Mouse (Mus musculus) R1 (cell line): ENCODE results near the gene Nppb.

Experiments used
- DNase-seq: peaks from one replicate; pipeline ENCODE4 v3.0.0-alpha.2; 2018; ENCODE audit warnings: low read depth, low spot score

Nppb gene

DNA sequence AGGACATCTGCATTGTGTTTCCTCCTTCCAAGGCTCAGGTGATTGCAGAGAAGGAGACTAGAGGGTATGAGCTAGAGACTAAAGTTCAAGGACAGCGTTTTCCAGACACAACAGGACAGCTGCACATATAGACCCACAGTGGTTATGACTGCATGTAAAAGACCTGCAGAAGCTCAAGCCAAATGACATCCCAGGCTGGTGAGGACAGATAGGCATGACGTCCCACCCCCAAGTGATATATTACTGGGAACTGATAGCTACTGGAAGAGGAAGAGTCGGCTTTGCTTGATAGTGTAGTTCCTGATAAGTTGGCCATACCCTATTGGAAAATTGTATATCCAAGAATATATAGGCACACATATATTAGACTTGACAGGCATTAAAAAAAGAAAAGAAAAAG is 9.4 kb upstream of the Nppb start:
- no peak for DNase-seq

DNA sequence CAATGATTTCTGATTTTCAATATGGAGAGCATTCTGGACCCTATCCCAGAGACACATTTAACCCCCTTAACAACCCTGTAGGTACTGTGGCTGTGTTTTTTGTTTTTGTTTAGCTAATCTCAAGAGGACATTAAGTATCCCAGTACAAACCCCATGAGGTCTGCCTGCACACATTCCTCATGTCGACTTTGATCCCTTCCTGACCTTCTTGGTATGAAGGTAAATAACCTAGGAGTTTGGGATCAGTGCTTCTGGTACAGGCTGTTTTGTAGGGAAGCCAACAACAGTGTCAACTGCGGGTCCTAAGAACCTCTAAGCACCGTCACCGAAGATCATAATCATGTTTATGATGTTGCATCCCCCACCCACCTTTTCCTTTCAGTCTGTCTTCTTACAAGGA is 7.9 kb upstream of the Nppb start:
- DNase-seq = no peak

DNA sequence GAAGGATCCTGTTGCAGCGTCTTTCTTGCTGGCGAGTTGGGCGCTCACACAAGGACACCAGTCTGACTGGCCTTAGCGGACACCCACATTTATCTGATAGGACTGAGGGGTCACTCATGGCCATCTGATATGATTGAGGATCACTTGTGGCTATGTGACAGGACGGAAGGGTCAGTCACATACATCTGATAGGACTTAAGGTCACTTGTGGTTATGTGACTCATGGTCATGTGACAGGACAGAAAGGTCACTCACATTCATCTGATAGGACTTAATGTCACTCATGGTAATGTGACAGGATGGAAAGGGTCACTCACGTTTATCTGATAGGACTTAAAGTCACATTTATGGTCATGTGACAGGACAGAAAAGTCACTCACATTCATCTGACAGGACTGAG is 7.2 kb upstream of the Nppb start:
- no peak for DNase-seq

DNA sequence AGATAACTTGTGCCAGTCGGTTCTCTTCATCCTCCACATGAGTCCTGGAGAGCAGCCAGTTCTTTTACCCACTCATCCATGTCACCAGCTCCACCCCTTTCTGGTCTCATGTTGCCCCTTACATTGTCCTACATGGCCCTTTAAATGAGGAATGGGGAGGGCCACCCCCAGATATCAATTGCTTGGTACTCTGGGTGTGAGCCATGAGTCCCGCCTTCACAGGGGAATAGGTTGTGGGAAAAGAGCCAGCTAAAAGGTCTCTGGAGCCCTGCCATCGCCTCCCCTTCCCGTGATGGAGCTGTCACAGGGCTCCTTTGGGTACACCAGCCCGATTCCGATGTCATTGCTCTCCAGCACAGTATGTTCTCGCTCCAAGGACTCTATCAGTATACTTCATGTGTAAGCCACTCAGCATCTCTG is 6.1 kb upstream of the Nppb start:
- DNase-seq = no peak

- DNase-seq = no peak
These were observed 8.0 kb downstream of the Nppb start for GRCm38 (mm10) chr4:147993571-147994095.

GRCm38 (mm10) chr4:147995311-147995710 is 9.7 kb downstream of the Nppb start:
- DNase-seq = no peak

DNA sequence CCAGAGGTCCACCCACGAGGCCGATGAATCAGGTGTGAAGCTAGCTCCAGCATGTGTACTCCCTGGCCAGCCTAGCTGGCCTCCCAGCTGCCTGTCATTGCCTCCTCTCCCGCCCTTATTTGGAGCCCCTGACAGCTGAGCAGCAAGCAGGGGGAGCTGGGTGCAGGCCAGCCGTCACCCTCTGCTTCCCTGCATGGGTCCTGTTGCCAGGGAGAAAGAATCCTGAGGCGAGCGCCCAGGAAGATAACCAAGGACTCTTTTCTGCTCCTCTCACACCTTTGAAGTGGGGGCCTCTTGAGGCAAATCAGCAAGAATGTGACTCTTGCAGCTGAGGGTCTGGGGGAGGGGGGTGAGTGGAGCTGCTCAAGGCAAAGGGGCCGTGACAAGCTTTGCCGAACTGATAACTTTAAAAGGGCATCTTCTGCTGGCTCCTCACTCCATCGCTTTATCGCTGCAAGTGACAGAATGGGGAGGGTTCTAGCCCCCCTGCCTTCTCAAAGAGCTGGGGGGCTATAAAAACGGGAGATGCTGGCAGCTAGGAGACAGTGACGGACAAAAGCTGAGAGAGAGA is 14.7 kb downstream of the Nppb start, which contains the start of gene Nppa:
TSS of gene Nppa (plus strand) at position 521 of the 571 bp plus-strand sequence.
- no peak for DNase-seq

- DNase-seq = no peak
These were observed 15.6 kb downstream of the Nppb start for GRCm38 (mm10) chr4:148001013-148001789.

- DNase-seq = no peak
These were observed 16.3 kb downstream of the Nppb start for GRCm38 (mm10) chr4:148001866-148002265.

DNA sequence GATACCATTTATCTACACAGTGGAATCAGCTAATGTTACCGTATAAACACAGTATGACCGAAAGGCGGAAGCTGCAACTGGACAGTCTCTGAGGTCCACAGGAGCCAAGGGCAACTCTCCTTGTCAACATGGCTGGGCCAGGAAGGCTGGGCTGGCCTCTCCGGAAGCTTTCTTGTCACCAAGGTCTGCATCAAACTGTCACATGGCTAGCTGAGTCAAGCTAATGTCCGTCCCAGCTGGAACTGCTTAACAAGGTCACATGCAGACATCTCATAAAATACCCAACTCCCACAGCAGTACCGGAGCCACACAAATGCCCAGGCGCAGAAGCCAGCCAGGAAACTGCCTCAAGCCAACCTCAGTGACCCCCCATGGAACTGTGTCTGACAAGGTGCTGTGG is 18.8 kb downstream of the Nppb start:
- DNase-seq = no peak

- DNase-seq = no peak
These were observed 22.8 kb downstream of the Nppb start for GRCm38 (mm10) chr4:148008412-148008811.

- DNase-seq = no peak
These were observed 24.1 kb downstream of the Nppb start for GRCm38 (mm10) chr4:148009641-148010040.

GRCm38 (mm10) chr4:148011332-148011731 is 25.7 kb downstream of the Nppb start:
- no peak for DNase-seq

DNA sequence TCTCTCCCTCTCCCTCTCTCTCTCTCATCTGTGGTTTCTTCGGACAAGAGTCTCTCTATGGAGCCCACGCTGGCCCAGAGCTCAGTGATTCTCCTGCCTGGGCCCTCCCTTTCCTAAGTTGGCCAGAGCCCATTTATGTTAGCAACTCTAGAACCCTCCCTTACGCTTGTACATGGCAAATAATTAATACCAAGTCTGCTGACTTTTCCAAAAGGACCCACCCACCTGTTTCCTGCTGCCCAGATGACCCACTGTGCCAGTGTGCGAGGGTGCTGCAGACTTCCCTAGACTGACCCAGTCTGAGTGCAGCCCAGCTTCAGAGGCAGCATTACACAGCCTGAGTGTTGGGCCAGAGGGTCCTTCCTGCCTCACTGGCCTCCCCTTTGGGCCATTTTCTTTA is 26.6 kb downstream of the Nppb start:
- no peak for DNase-seq

- peak; percentile 66 for DNase-seq
These were observed 29.8 kb downstream of the Nppb start for GRCm38 (mm10) chr4:148015418-148015817.

- DNase-seq = no peak
These were observed 31.4 kb downstream of the Nppb start for GRCm38 (mm10) chr4:148016981-148017380.

DNA sequence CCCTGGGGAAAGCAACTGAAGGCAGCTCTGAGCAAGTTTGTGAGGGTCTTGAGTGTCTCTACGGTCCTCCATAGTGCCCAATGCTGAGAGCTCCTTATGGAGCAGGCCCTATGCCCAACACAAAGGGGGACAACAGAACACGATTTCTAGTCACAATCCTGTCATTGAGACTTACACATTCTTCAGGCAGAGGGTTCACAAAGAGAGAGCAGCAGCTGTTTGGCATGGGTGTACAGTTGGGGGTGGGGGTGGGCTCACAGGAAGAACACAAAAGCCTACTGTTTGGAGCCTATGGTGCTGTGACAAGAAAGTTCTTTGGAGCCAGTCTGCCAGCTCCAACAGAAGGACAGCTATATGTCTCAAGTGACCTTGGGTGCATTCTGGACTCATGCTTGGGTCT is 32.8 kb downstream of the Nppb start:
- DNase-seq = no peak

DNA sequence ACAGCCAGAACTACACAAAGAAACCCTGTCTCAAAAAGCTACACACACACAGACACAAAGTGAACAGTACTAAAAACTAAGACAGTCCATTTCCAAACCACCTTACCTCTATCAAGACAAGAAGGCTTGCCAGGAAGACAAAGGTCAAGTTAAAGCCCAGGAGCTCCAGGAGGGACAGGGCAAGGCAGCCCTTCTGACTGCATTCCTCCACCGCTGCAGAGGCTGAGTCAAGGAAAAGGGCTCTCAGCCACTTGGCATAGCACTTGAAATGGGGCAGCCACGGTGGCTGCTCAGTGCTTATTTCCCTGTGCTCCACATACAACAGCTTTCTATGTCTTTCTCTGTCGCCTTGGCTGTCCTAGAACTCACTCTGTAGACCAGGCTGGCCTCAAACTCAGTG is 38.4 kb downstream of the Nppb start:
- no peak for DNase-seq

DNA sequence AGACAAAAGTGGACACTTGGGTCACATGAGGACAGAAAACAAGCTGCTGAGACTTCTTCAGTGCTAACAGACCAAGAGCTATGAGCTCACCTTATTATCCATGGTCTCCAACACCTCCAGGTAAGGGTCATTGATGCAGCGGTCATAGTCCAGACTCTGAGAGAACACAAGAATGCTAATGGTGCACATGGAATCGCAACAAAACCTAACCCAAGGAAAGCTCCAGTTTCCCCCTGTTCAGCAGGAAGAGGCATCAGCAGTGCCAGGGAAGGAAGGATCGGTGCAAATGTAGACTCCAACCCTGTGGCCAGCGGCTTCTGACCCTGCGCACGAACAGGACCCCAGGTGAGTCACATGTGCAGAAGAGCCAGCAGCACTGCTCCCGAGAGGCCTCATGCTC is 43.7 kb downstream of the Nppb start:
- DNase-seq = no peak

DNA sequence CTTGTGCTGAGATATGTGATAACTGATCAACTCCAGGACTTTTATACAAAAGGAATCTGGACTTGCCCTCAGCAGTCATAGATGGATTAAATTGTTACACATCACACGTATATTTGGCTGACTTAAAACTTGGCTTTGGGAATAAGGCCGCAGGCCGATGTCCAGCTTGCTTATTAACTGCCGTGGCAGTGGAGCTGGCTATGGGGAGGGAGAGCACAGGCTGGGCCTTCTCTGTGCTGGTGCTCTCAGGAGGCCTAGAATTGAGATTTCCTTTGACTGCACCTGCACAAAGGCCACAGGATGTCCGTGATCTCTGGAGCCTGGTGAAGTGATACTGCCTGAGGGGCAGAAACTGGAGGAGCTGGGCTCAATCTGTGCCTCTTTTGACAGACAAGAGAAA is 44.9 kb downstream of the Nppb start:
- no peak for DNase-seq

- peak; percentile 91 for DNase-seq
These were observed 48.3 kb downstream of the Nppb start for GRCm38 (mm10) chr4:148033858-148034410.

- DNase-seq = peak; percentile 52
These were observed 49.9 kb downstream of the Nppb start for GRCm38 (mm10) chr4:148035440-148035839.
